Mouse (Mus musculus): Measurements from ENCODE around the gene Myo15b. TPM values are rescaled to one million over a fixed set of nuclear protein-coding genes. Genes with fewer than 3 reads are reported as not detected.
A peak's percentile ranks its signal among the peaks of the same experiment; 100 is the strongest.

The Myo15b gene
- total and polyA plus RNA-seq, 2 experiments = 0.28 to 0.51 TPM

GRCm38 (mm10) chr11:115827624-115828023 lies 30.6 kb upstream of the Myo15b start:
- Histone ChIP-seq H3K4me1 (ENCODE audit: control insufficient read depth, insufficient read depth, low read length) (peaks cover 21% of the 10 kb centered on the region), H3K36me3 (ENCODE audit: control insufficient read depth, insufficient read depth, low read length) (no peaks in the 10 kb centered on the region), H3K4me3 (ENCODE audit: insufficient read depth, low read depth, low read length) (no peak overlapping the region), H3K9ac (ENCODE audit: low read depth, low read length) (no peak overlapping the region), H3K79me2 (ENCODE audit: control insufficient read depth, insufficient read depth, low read length) (peaks cover 41% of the 10 kb centered on the region; the same call in 1 of the 2 replicates), H3K27ac (replicated peaks; ENCODE audit: insufficient read depth, low read depth, low read length) (no peak overlapping the region), H3K27me3 (ENCODE audit: control insufficient read depth, insufficient read depth, low read length) (no peaks in the 10 kb centered on the region)
- TF ChIP-seq CTCF (IDR thresholded peaks at IDR 0.05; ENCODE audit: low read depth, low read length) = no peak
- TF ChIP-seq POLR2A (IDR thresholded peaks at IDR 0.05; ENCODE audit: extremely low read depth, insufficient read depth, low read length) = no peak
- DNase-seq (ENCODE audit: extremely low read depth, low read depth, low spot score) = no peak
- WGBS = 89% methylated on average over 6 of the region's 6 CpGs

- peaks cover 46% of the 10 kb centered on the region; the same call in 1 of the 2 replicates for H3K79me2 ChIP-seq (ENCODE audit: control insufficient read depth, insufficient read depth, low read length)
- TF ChIP-seq CTCF (IDR thresholded peaks at IDR 0.05; ENCODE audit: low read depth, low read length) (no peak), POLR2A (IDR thresholded peaks at IDR 0.05; ENCODE audit: extremely low read depth, insufficient read depth, low read length) (no peak)
- WGBS = 59% methylated on average over 4 of the region's 4 CpGs
- no peak for DNase-seq (ENCODE audit: extremely low read depth, low read depth, low spot score)
- H3K4me3 ChIP-seq (ENCODE audit: insufficient read depth, low read depth, low read length) = no peak overlapping the region
- H3K36me3 ChIP-seq (ENCODE audit: control insufficient read depth, insufficient read depth, low read length) = no peaks in the 10 kb centered on the region
- no peak overlapping the region for H3K27ac ChIP-seq (replicated peaks; ENCODE audit: insufficient read depth, low read depth, low read length)
- H3K4me1 ChIP-seq (ENCODE audit: control insufficient read depth, insufficient read depth, low read length) = peaks cover 31% of the 10 kb centered on the region
- H3K27me3 ChIP-seq (ENCODE audit: control insufficient read depth, insufficient read depth, low read length) = no peaks in the 10 kb centered on the region
- no peak overlapping the region for H3K9ac ChIP-seq (ENCODE audit: low read depth, low read length)
Observed at GRCm38 (mm10) chr11:115829036-115829435, 29.2 kb upstream of the Myo15b start.

- Histone ChIP-seq H3K4me1 (ENCODE audit: control insufficient read depth, insufficient read depth, low read length) (peaks cover 31% of the 10 kb centered on the region), H3K27ac (replicated peaks; ENCODE audit: insufficient read depth, low read depth, low read length) (peak overlapping the region; percentile 26), H3K79me2 (ENCODE audit: control insufficient read depth, insufficient read depth, low read length) (peaks cover 40% of the 10 kb centered on the region; the same call in 1 of the 2 replicates), H3K36me3 (ENCODE audit: control insufficient read depth, insufficient read depth, low read length) (no peaks in the 10 kb centered on the region), H3K4me3 (ENCODE audit: insufficient read depth, low read depth, low read length) (no peak overlapping the region), H3K27me3 (ENCODE audit: control insufficient read depth, insufficient read depth, low read length) (no peaks in the 10 kb centered on the region), H3K9ac (ENCODE audit: low read depth, low read length) (peak overlapping the region; percentile 7; the same call in 1 of the 2 replicates)
- 36% methylated on average over 25 of the region's 25 CpGs for WGBS
- peak; percentile 57 for DNase-seq (ENCODE audit: extremely low read depth, low read depth, low spot score)
- TF ChIP-seq POLR2A (IDR thresholded peaks at IDR 0.05; ENCODE audit: extremely low read depth, insufficient read depth, low read length) (no peak), CTCF (IDR thresholded peaks at IDR 0.05; ENCODE audit: low read depth, low read length) (no peak)
Observed at GRCm38 (mm10) chr11:115830550-115831325, 27.5 kb upstream of the Myo15b start.

- TF ChIP-seq CTCF (IDR thresholded peaks at IDR 0.05; ENCODE audit: low read depth, low read length) = no peak
- TF ChIP-seq POLR2A (IDR thresholded peaks at IDR 0.05; ENCODE audit: extremely low read depth, insufficient read depth, low read length) = no peak
- DNase-seq (ENCODE audit: extremely low read depth, low read depth, low spot score) = no peak
- 39% methylated on average over 3 of the region's 3 CpGs for WGBS
- H3K27me3 ChIP-seq (ENCODE audit: control insufficient read depth, insufficient read depth, low read length) = no peaks in the 10 kb centered on the region
- H3K4me3 ChIP-seq (ENCODE audit: insufficient read depth, low read depth, low read length) = no peak overlapping the region
- H3K4me1 ChIP-seq (ENCODE audit: control insufficient read depth, insufficient read depth, low read length) = peaks cover 31% of the 10 kb centered on the region
- peak overlapping the region; percentile 95 for H3K27ac ChIP-seq (replicated peaks; ENCODE audit: insufficient read depth, low read depth, low read length)
- H3K36me3 ChIP-seq (ENCODE audit: control insufficient read depth, insufficient read depth, low read length) = no peaks in the 10 kb centered on the region
- peaks cover 35% of the 10 kb centered on the region; the same call in 1 of the 2 replicates for H3K79me2 ChIP-seq (ENCODE audit: control insufficient read depth, insufficient read depth, low read length)
- H3K9ac ChIP-seq (ENCODE audit: low read depth, low read length) = peak overlapping the region; percentile 38
Observed at GRCm38 (mm10) chr11:115831518-115831917, 26.7 kb upstream of the Myo15b start.

- peak; percentile 83 for DNase-seq (ENCODE audit: extremely low read depth, low read depth, low spot score)
- Histone ChIP-seq H3K4me1 (ENCODE audit: control insufficient read depth, insufficient read depth, low read length) (peaks cover 31% of the 10 kb centered on the region), H3K27me3 (ENCODE audit: control insufficient read depth, insufficient read depth, low read length) (no peaks in the 10 kb centered on the region), H3K36me3 (ENCODE audit: control insufficient read depth, insufficient read depth, low read length) (no peaks in the 10 kb centered on the region), H3K79me2 (ENCODE audit: control insufficient read depth, insufficient read depth, low read length) (peaks cover 32% of the 10 kb centered on the region; the same call in 1 of the 2 replicates), H3K4me3 (ENCODE audit: insufficient read depth, low read depth, low read length) (peak overlapping the region; percentile 40), H3K27ac (replicated peaks; ENCODE audit: insufficient read depth, low read depth, low read length) (peak overlapping the region; percentile 95), H3K9ac (ENCODE audit: low read depth, low read length) (peak overlapping the region; percentile 67)
- WGBS = 19% methylated on average over 6 of the region's 6 CpGs
- TF ChIP-seq CTCF (IDR thresholded peaks at IDR 0.05; ENCODE audit: low read depth, low read length) (no peak), POLR2A (IDR thresholded peaks at IDR 0.05; ENCODE audit: extremely low read depth, insufficient read depth, low read length) (no peak)
Observed at GRCm38 (mm10) chr11:115832064-115832463, 26.1 kb upstream of the Myo15b start.

- Histone ChIP-seq H3K9ac (ENCODE audit: low read depth, low read length) (peak overlapping the region; percentile 67), H3K4me3 (ENCODE audit: insufficient read depth, low read depth, low read length) (peak overlapping the region; percentile 40), H3K4me1 (ENCODE audit: control insufficient read depth, insufficient read depth, low read length) (peaks cover 34% of the 10 kb centered on the region), H3K27me3 (ENCODE audit: control insufficient read depth, insufficient read depth, low read length) (no peaks in the 10 kb centered on the region), H3K27ac (replicated peaks; ENCODE audit: insufficient read depth, low read depth, low read length) (peak overlapping the region; percentile 95), H3K79me2 (ENCODE audit: control insufficient read depth, insufficient read depth, low read length) (peaks cover 28% of the 10 kb centered on the region; the same call in 1 of the 2 replicates), H3K36me3 (ENCODE audit: control insufficient read depth, insufficient read depth, low read length) (no peaks in the 10 kb centered on the region)
- peak; percentile 89 for DNase-seq (ENCODE audit: extremely low read depth, low read depth, low spot score)
- WGBS = 8% methylated on average over 8 of the region's 8 CpGs
- no peak for TF ChIP-seq CTCF (IDR thresholded peaks at IDR 0.05; ENCODE audit: low read depth, low read length)
- TF ChIP-seq POLR2A (IDR thresholded peaks at IDR 0.05; ENCODE audit: extremely low read depth, insufficient read depth, low read length) = no peak
Observed at GRCm38 (mm10) chr11:115832523-115832922, 25.7 kb upstream of the Myo15b start.

Measured in liver, adult 2 months (tissue).